Mouse (Mus musculus) inflammation-experienced regulatory T-cells, adult 6 months (primary cell): ENCODE measurements around the gene Pcp4. TPM values are rescaled to one million over a fixed set of nuclear protein-coding genes. Genes with fewer than 3 reads are reported as not detected.
"Not testable (repeated sequence)": the region's sequence is repeated elsewhere in the genome, so short reads cannot be mapped to it uniquely, and the experiment has no call there.

ENCODE experiments used
- ATAC-seq: one replicate; pipeline ENCODE4 v1.8.0; 2017
- polyA plus RNA-seq, 3 experiments: library from polyadenylated mRNA; unstranded; fragments of 100-300 nt; shearing (Covaris generic); gene quantifications; one replicate each; pipeline ENCODE4 v1.2.1; 2017

Pcp4 gene
- polyA plus RNA-seq, result not detected

DNA sequence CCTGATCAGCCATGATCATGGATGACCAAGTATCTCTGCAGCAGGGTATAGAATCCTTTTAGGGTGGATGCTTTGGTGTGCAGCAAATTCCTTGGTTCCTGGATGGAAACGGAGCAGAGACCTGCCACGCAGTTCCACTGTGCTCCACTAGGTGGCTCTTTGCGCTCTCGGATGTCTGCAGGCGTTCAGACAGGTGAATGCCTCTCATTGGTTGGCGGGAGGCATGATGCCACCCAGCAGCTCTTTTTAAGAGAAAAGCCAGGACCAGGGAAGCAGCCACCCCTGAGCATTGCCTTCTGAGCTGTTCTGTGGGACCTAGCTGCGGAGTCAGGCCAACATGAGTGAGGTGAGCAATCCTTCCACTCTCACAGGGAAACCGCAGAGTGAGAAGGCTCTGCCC lies at the start of gene Pcp4:
TSS of gene Pcp4 (plus strand) at position 162 of the 400 bp plus-strand sequence.
- no peak for ATAC-seq

DNA sequence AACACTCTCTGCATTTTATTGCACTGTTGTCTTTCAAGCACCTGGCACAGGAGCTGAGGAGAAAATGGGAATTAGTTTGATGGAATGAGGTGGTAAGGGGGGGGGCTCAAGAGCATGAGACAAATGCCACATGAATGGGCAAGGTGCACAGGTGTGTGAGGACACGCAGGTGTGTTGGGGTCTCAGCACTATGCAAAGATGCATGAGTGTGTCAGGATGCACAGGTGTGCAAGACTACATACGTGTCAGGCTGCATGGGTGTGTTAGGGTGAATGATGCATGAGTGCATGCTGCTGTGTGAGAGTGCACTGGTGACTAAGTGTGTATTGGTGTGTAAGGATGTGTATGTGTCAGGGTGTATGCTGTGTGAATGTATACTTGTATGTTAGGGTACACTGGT lies 42.4 kb upstream of the Pcp4 start:
- no peak for ATAC-seq

DNA sequence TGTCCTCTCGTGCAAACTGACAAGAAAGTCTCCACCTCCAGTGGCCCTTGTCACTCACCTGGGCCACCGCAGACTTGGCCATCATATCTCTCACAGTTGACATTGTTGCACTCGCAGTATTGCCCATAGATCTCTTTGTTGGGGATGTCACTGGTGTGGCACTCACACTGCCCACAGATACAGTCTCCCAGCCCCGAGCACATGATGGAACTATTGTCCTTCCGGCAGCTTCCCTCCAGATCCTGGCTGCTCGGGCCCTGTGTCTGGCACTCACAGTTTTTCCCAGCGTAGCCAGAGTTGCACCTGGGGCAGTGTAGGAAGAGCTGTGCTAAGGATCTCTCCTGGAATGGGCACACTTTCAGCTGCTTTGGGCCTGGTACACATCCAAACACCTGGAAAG lies 40.7 kb upstream of the Pcp4 start:
- ATAC-seq, result no peak

DNA sequence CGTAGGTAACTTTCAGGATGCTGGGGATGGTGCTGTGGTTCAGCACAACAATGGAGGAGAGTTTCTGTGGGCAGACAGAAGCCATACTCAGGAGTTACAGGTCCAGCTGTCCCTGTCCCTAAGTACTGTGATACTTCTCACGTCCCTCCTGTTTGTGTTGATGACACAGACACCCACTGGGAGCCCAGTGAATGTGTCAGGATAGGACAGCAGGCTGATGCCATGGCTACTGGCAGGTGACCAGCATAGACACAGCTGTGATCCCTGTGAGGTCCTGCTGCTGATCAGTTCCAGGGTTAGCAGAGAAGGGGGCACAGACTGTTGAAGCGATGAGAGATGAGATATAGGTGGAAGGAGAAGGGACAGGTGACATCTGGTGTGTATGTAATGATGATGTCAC lies 38.4 kb upstream of the Pcp4 start:
- no peak for ATAC-seq

DNA sequence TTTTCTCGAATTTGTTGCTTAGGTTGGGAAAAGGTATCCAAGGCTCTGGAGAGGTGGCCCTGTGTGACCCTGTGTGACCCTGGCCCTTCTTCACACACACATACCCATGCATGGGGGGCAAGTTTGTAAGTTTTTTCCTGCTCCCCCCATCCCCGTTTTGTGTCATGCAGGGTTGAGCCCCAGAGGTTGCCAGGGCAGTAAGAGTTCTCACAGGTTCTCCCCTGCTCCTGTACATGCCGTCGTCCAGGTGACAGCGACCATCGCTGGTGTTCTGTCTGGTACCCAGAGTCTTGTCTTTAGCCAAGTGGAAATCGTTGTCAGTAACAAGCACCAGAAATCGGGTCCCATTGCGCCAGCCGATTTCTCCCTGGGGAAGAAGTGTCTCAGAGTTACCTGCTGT lies 34.1 kb upstream of the Pcp4 start:
- no peak for ATAC-seq

DNA sequence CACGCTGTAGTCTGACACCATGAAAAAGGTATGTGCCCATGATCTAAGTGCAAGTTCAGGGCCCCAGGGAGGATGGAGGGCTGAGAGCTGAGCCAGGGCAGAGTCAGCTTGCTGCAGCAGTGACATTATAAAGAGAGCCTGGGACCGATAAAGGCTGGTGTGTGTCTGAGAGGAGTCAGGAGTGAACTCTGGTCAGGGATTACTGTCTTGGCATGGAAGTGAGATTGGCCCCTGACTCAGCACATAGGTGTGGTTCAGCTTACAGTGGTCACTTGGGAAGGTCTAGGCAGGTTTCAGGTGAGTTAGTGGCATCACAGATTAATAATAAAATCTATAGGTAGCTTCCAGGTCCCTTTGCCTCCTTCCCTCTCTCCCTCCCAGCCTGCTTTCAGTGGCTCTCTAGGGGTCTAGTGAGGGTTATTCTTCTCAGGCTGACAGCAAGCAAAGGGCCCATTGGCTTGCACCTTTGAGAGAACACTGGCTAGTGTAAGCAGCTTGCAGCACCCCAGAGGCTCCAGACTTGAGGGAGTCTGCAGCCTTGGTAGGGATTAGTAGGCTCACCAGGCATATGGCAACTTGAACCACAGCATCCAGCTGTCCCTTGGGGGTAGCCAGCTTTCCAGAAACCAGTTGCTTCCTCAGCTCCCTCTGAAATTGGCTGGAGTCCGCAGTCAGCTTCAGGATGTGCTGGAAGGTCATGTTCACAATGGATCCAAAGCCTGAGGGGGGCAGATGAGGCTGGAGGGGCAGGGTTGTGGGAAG lies 33.2 kb upstream of the Pcp4 start:
- no peak for ATAC-seq

DNA sequence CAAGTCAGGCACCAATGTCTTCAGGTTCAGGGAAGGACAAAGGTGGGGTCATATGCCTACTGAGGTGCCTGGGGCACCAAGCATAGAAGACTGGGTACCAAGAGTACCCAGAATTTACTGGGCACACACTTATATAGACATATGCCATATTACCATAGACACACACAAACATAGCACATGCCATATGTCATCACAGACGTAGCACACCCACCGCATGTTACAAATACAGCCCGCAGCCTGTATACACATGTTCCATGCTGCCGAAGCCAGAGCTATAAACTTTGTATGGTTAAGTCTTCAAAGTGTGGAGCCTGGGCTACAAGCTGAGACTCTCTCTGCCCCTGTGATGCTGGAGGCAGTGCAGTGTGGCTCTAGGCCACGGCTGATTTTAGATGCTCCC lies 28.5 kb upstream of the Pcp4 start:
- no peak for ATAC-seq

DNA sequence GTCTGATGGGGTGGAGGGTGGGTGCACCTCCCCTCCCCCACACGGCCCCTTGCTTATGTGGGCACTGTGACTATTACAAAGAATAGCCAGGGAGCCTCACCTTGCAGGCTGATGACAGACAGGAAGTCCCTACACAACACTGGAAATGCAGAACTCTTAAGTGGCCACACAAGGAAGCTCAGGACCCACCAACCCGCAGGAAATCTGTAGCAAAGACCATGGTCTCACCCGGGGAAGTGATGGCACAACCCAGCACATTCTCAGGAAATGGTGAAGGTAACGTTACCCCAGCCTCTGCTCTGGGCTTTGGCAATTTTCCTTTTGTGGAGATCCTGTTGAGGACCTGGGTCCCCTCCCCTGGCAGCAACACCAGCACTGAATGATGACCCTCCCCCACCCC lies 27.7 kb upstream of the Pcp4 start:
- no peak for ATAC-seq

DNA sequence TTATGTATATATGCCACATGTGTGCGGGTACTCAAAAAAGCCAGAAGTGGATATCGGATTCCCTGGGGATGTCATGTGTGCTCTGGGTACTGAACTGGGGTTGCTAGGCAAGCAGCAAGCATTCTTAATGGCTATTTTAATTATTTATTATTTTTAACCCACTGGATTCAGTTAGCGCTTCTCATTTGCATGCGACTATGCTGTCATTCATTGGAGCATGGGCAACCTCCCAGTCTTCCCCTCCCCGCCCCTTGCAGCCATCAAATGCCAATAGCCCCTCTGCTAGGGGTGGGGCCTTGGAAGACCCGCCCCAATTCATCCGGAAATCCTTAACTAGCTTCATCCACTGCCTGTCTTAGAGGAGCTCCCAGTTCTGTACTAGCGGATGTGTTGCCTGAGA lies 26.5 kb upstream of the Pcp4 start:
- ATAC-seq, result no peak

DNA sequence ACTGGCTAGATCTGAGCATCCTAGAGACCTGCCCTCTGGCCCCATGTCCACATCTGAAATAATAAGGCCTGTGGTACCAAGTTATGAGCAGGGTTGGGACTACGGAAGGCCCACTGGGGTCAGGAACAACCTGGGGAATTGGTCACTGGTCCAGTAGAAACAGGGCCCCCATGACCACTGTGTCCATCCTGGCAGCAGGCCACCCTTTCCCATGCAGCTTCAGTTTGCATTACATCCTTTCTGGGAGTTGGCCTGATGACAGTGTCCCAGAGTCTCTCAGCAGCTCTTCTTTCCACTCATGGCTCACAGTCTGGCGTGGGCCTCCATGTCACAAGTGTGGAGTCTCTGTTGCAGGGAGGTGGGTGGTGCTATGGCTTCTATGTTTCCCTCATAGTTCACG lies 25.6 kb upstream of the Pcp4 start:
- ATAC-seq, result no peak

DNA sequence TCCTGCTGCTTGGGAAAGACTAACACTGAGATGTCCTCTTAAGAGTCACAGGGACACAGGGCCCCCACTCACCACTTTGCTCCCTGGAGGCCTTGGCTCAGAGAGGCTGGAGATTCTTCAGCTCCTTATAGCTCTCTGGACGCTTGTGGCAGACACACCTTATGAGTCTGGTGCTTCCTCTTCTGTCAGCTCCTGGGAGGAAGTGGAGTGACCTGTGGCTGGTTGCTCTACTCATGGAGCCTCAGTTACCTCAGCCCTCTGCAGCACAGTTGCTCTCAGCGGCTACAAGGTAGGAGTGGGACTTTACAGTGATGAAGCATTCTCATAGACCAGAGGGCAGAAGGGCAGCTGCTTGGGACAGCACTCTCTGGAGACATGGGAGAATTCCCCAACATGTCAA lies 23.9 kb upstream of the Pcp4 start, which contains the start of gene Itgb2l:
TSS of gene Itgb2l (minus strand) at position 152 of the 400 bp plus-strand sequence.
- no peak for ATAC-seq

DNA sequence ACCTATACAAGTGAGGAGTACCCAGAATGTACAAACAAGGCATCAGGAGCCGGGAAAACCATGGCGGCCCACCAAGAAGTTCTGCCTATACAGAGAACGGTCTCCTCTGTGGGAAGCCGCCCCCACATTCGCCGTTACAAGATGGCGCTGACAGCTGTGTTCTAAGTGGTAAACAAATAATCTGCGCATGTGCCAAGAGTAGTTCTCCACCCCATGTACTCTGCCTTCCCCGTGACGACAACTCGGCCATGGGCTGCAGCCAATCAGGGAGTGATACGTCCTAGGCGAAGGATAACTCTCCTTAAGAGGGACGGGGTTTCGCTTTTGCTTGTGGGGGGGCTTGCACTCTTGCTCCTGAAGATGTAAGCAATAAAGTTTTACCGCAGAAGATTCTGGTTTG lies 16.5 kb upstream of the Pcp4 start:
- not testable (repeated sequence) for ATAC-seq

DNA sequence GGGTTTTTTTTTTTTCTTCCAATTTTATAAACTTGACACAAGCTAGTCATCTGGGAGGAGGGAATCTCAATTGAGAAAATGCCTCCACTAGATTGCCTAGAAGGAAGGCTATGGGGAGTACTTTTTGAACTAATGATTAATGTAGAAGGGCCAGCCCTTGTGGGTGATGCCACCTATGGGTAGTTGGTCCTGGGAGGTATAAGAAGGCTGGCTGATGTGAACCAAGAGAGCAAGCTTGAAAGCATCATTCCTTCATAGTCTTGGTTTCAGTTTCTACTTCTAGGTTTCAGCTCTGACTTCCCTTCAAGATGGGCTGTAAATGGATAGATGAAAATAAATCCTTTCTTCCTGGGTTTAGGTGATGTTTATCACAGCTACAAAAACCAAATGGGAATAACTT lies 13.3 kb upstream of the Pcp4 start:
- no peak for ATAC-seq

DNA sequence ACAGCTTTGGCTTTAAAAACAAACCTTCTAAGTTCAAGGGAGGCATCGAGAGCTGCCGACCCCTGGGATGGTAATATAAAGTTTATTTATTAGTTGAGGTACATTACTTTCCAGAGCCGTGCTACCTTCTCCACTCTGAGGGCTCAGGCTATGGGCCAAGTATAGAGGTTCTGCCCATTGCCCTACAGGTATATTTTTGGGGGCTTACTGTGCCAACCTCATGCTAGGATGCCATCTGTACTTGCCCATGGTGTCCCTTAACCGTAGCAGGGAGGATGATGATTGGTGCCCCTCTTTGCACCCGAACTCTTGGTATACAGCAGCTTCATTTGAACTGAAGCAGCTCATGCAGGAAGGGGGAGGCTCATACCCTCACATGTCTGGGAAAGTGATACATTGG lies 9.8 kb upstream of the Pcp4 start:
- no peak for ATAC-seq

DNA sequence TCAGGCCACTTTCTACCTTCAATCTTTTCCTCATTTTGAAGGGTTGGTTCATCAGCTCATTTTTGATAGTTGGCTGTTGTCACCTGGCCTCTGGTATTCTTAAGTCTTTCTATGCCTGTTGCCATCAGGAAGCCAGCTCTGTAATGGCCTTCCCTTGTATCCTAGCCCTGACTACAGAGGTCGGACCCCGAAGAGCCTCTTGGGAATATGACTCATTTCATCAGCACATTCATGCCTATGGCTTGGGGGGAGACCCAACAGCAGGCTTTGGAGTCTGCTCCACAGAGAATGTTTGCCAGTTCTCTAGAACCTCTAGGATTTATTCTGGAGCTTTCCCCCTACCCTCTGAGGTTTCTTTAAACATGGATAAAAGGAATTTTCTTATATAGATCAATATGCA lies 8.1 kb upstream of the Pcp4 start:
- ATAC-seq, result no peak

DNA sequence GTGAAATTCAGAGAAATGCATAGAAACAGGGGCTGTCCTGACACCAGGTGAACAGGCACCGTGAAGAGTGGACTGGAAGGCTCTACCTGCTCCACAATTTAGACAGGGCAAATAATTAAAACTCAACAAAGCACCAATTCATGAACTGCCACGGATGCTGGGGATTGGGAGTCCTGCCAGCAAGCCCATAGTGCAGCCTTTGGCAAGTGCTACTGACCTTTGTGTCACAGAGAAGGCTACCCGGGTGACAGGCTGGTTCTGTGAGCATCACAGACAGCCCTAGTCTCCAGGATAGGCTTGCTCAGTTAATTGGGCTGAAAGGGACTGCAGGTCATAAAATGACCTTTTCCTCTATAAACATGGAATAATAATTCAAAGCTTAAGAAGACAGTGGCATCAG lies 6.6 kb upstream of the Pcp4 start:
- no peak for ATAC-seq

DNA sequence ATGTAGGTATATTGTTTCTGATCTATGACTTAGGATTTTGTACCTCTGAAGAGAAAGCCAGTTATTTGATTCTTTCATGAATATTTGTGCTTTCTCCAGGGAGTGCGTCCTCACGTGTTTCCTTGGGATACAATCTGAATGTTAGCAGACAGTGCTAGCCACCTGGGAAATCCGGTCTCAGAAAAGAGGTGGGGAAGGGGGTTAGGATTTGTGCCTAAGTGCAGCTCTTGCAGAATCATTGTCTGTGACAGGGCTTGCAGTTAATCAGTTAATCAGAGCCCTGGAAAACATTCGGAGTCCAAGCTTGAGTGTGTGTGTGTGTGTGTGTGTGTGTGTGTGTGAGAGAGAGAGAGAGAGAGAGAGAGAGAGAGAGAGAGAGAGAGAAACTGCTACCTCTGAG lies 605 bp downstream of the Pcp4 start:
- ATAC-seq, result no peak

DNA sequence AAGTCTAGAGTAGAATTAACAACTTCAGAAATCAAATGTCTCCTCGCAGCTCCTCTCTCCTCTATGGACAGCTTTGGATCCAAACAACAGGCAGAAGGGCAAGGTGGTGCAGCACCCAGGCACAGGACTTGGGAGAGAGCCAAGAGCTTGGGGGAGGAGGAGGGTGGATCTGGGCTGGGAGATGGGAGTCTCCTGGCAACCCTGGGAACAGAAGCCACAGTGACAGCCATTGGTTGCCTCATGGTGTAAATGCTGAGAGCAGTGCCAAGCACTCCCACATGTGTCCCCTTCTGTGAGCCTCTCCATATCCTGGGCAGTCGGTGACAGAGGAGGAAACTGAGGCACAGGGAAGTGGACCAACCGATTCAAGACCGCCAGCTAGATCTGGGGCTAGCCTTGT lies 1.3 kb downstream of the Pcp4 start:
- no peak for ATAC-seq

DNA sequence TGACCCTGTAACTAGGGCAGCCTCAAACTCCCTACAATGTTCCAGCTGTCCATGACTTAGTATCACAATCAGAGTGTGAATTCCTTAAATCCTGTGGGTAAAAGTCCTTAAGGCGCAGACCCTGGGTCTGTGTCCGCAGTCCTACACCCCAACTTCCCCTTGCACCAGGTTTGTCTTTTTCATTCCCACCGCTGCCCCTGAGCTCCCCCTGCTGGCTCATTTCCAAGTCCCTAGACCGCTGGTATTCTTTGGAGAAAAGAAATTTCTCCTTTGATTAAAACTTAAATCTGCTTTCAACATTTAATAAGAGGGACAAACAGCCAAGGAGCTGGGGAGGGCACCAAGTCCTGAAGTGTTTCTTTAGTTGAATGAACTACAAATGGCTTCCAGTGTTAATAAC lies 2.2 kb downstream of the Pcp4 start:
- ATAC-seq, result no peak

DNA sequence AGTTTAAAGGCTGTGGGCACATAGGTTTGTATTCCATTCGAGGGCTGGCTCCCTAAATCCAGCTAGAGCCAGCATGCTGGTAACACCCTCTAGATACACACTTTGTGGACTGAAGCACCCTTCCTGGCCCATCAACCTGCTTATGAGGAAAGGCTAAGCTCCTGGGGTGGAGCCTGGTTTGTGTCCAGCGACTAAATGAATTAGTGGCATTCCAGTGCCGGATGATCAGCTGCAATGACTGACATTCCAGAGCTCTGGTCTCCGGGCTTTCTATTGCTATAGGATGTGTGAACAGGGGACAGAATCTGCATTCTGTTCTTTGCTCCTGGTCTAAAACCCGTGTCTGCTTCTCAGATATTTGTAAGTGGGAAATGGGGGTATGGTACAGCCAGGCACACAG lies 5.0 kb downstream of the Pcp4 start:
- ATAC-seq, result no peak

DNA sequence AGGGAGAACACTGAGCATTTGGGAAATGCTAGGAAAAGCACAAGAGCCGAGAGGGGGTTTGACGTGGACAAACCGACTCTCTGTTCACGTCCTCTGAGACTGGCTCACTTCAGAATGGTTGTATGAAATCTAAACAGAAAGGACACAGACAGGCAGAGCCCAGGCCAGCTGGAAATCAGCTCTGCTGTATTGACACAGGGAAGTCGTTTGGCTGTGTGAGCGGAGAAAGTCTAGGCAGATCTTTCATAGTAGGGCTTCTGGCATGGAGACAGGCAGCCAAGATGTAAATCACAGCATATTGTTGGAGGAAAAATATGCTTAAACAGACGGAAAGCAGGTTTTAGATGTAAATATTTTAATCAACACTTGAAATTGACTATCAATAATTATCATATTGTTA lies 5.4 kb downstream of the Pcp4 start:
- ATAC-seq, result no peak

DNA sequence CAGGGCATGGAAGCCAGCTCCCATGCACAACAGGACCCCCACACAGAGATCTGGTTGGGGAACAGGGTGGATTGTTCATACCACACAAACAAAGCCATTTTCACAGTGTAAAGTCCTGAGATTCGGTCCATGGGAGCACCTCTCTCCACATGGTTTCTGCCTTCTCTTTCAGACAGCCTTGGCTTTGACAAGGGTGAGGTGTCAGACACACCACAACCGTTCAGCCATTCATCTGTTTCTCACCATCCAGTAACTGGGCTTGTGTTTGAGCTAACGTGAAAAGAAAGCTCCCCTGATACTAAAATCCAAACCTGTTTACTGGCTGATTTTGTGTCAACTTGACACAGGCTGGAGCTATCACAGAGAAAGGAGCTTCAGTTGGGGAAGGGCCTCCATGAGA lies 6.8 kb downstream of the Pcp4 start:
- ATAC-seq, result no peak

DNA sequence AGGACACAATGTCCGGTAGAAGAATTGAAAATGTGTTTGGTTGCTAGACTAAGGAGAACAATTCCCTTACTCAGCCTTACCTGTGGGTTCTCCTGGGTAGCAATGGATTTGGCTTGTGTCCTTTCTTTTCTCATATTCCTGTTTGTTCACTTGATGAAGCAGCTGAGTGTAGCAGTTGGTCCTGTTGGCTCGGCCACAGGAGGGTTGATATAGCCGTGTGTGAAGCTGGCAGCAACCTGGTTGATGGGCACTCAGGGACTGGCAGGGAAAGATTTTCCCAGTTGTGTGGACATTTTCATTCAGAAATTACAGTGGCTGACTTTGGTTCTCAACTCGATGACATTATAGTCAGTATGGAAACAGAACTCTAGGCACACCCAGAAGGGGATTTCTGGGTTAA lies 14.4 kb downstream of the Pcp4 start:
- no peak for ATAC-seq

DNA sequence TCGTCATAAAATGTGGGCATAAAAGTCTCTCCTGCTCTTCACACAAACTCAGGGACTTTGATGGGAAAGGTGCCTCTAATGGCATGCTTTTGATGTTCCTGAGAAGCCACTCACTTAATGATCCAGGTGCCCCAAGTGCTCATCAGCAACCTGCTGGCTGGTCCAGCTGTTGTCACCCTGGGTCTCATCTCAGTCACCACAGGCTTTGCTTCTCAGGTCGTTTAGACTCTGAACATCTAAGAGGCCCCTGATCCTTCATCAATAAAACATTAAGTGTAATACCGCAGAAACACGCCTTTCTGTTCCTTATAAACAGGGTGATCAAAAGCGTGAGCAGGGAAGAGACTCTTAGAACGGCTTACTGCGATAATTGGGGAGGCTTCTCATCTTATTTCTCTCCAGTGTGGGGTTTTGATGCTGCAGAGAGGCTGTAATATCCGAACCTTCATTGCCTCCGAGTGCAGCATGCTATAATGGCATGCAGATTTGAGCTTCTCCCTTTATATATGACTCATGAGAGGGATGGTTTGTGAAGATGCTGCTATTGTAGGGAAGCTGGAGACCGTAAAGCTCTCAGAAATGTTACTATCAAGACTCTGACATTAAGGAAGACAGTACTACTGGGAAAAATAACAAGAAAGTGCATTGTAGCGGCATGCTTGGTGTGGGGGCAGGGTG lies 19.7 kb downstream of the Pcp4 start:
- ATAC-seq, result no peak

DNA sequence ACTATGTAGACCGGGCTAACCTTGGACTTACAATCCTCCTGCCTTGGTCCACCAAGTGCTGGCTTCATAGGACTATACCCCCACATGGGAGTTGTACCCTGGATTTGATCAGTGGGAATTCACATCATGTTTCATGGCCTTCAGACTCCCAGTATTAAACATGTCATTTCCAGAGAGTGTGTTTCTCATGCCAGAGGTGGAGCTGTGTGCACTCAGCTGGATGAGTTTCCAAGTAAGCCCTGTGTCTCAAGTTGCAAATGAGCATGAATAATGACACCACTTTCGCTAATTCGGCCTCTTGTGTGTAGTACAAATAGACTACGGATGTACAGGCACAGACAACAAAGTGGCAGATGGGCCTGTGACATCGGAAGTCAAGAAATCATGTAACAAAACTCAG lies 20.6 kb downstream of the Pcp4 start:
- no peak for ATAC-seq
